Mouse (Mus musculus): ENCODE results near the gene Gm29776.

DNA sequence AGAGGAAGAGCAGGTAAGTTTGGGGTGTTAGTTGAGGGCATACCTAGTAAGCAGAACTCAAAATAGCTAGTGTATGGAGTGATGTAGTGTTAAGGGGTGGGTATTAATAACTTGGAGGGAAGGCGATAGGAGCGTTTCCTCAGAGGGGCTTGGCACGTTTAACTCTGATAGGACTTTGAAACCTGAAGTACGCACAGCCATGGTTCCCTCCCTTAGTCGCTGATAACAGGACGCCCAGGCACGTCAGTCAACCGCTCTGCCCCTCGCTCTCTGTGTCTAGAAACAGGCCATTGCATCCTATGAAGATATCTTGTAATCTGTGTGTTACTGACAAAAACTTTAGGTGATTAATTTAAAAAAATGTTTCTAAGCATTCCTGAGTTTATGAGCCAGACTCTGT, 47.4 kb upstream of the Gm29776 start:
- TF ChIP-seq CTCF (conservative IDR thresholded peaks at IDR 0.05; ENCODE audit: low read length) (no peak), POU5F1 (IDR thresholded peaks at IDR 0.05; ENCODE audit: borderline replicate concordance, low read length) (no peak)
